Mouse (Mus musculus) embryo, embryonic 10 days (tissue): Measurements from ENCODE around the gene Cox18.
"Not testable (repeated sequence)": the region's sequence is repeated elsewhere in the genome, so short reads cannot be mapped to it uniquely, and the experiment has no call there.

ENCODE experiments used
- DNase-seq: peaks from one replicate; pipeline ENCODE4 v3.0.0-alpha.2; 2015; ENCODE audit warnings: low spot score

Gene Cox18

DNA sequence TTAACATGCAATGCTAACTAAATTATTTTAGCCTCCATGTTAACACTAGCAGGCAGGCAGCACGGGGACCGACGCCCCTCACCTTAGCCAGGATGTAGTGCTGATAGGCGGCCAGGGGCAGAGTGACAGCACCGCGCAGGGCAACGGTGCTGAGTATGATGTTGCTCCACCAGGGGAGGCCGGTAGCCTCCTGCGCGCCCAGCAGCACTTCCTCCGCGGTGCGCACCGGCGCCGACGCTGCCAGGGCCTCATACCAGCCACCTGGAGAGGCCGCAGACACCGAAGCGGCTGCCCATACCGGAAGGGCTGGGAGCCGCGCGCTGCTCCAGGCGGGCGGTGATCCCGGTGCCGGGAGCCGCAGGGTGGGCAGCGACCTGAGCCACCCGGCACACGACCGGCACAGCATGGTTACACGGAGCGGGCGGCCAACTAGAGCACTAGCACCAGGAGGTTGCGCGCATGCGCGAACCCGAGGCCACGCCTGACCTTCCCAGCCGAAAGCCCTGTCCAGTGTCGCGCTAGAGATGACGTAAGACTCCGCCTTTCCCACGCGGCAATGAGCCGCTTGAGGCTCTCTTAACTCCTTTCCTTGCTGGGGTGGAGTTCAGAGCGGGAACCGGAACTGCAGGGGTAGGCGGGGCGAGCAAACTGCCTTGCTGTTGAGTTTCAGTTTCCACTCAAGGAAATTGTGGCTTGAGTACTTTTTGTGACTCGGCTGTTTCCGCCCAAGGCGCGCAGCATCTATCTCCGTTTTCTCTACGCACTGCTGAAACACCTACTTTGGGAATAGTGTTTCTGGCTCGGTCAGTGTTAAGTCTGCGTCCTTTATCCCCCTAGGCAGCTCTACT, at the start of gene Cox18:
Gene Cox18, minus strand, starts transcription at position 468 of the 848 bp plus-strand sequence.
- peak; percentile 100 for DNase-seq

DNA sequence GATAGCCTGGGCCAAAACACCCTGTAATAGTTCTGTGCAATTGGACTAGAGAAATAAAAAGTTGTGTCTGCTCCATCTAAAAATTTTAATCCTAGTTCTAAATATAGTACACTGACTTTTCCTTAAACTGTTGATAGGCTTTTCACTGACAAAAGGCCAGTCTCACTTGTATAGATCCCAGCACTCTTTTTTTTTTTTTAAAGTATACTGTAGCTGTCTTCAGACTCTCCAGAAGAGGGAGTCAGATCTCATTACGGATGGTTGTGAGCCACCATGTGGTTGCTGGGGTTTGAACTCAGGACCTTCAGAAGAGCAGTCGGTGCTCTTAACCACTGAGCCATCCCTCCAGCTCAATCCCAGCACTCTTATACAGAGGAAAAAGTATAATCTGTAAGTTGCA, 38.4 kb upstream of the Cox18 start:
- not testable (repeated sequence) for DNase-seq

DNA sequence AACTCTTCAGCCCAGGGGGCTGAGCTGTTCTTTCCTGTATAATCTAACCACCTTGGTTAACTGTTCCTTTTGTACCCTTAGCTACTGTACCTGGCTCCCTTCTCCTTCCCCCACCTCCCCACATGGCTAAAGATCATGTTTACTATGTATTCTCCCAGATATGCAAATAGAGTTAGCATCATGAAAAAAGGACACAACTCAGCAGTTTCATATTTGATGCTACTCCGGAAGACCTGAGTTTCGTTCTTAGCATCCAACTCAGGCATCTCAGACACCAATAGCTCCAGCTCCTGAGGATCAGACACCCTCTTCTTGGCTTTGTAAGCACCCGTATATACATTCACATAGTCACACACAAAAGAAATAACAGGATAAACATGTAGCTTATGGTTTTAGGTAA, 33.2 kb upstream of the Cox18 start:
- no peak for DNase-seq

DNA sequence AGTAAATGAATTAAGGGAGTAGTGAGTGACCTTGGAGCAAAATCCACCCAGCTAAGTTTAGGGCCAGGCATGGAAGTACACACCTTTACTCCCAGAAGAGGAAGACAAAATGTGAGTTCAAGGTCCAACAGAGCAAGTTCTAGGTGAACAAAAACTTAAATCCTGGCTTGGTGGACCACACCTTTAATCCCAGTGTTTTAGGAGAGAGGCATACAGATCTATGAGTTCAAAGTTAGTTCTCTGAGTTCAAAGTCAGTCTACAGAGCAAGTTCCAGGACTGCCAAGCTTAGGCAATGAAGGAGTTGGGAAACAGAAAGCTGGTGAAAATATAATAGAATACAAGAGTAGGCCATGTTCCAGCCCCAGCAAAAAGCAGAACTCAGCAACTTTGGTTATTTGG, 23.7 kb upstream of the Cox18 start:
- DNase-seq = no peak

DNA sequence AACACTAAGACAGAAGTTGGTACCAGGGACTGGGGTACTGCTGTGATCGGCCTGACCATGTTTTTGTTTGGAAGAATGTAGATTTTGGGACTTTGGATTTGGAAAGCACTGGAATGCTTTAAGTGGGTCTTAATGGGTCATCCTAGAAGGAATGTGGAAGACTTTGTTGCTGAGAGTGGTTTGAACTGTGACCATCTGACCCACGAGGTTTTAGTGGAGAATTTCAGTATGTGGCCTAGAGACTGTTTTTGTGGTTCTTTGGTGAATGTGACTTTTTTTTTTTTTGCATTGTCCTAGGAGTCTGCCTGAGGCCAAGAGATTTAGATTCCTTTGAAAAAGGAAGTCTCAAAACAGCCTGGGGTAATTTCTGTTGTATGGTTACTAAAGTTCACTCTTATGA, 23.2 kb upstream of the Cox18 start:
- no peak for DNase-seq

DNA sequence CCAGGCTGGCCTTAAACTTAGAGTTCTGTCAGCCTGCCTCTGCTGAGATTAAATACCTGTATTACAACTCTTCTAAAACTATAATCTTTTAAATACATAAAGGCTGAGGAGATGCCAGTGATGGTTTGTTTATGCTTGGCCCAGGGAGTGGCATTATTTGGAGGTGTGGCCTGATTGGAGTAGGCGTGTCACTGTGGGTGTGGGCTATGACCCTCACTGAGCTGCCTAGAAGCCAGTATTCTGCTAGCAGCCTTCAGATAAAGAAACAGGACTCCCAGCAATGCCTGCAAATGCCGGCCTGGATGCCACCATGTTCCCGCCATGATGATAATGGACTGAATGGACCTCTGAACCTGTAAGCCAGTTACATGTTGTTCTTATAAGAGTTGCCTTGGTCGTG, 22.8 kb upstream of the Cox18 start:
- no peak for DNase-seq

DNA sequence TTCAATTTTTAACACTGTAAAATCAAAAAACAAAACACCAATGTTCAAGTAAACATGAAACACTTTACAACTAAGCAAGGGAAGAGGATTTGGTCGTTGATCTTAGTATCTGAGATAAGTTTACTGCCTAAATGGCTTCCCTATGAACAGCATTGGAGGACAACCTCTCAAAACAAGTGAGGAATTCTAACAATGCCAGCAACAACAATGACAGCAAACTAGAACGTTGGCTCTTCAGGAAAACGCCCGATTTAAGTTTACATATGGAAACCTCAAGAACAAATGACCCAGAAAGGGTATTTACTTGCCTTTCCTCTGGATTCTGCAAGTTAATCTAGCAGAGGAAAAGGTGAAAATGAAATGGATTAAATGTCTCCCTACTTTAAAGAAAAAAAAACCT, 21.6 kb upstream of the Cox18 start:
- no peak for DNase-seq

DNA sequence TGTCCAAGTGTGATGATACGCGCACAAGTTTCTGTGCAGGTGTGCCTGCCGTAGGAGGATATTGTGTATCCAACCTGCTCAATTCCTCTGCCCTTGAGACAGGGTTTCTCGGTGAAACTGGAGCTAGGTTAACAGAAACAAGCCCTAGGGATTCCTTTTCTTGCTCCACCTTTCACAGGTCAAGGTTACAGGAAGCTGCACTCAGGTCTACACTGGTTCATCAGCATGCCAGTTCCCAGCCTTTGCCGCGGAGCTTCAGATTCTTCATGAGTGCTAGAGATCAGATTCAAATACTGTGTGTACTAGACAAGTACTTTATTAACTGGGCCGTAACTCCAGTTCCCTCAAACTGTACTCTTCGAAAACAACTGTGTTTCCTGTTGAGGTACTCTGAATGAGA, 11.4 kb upstream of the Cox18 start:
- DNase-seq = no peak

DNA sequence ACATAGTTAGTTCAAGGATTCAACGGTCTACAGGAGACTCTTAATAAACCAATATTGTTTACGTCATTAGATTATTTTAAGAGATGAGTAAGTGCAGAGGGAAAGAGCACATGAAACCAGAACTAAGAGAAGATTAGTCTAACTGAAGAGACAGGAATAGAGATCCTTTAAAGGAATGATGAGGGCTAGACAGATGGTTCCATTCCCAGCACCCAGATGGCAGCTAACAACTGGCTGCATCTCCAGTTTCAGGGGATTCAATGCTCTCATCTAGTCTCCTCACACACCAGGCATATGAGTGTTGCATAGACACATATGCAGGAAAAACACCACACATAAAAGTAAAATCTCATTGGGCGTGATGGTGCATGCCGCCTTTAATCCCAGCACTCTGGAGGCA, 9.5 kb upstream of the Cox18 start:
- DNase-seq = no peak

DNA sequence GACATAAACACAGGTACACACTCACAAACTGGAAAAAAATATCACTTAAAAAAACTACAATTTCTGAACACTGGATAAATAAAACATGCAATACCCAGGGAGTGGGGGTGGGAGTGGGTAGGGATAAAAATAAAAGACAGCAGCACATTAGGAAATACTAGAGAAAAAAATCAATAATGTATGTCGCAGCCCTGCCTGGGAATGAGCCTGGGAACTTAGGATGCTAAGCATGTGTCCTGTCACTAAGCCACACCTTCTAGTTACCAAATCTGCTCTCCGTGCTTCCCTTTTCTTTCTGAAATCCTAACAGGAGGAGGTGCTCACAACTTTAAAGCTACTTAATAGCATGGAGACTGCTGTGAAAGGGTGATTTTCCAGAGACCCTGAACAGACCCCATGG, 6.0 kb upstream of the Cox18 start:
- DNase-seq = no peak

DNA sequence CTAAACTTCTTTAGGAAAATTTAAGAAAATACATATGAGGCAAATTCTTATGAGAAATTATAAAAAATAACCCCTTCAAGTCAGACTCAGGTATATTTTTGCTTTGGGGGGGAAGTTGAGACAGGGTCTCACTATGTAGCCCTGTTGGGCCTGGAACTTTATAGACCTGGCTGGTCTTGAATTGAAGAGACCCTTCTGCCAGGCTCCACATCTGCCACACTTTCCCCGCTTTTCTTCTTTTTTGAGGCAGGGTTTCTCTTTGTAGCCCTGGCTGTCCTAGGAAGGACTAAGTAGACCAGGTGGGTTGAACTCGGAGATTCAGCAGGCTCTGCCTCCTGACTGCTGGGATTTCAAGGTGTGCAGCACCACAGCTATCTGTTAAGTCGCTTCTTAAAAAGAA, 2.9 kb upstream of the Cox18 start:
- no peak for DNase-seq

DNA sequence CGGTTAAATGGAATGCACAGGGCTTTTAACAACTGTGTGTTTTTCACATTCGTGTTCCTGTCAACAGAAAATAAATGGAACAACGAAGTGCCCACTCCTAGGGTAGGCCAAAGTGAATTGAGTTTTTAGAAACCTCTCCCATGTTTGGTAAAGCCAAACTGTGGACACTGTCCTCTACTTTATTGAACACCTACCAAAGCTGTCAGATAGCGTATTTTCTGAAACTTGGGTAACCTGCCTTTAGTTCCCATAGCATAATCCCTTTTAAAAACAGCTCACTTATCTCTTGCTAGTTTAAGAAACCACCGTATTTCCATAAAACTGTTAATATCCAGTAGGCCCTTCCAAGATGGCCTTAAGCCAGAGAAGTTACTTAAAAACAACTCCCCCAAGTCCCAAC, 929 bp upstream of the Cox18 start:
- no peak for DNase-seq

DNA sequence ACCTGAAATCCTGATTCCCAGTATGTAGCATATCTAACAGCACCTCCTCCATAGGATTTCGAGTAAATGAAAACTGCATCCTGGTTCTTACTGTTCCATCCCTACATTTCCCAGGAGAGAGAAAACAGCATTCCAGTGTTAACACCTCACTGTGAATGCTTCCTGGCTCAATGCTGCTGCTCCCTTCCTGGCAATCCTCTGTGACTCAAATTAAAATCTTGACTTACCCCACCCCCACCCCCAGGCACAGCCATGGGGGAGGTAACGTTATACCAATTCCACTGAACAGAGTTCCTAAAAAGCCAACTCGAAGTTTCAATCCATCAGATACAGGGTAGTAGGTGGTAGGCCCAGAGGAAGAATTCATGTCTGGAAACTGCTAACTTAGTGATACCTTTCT, 864 bp downstream of the Cox18 start:
- DNase-seq = no peak

DNA sequence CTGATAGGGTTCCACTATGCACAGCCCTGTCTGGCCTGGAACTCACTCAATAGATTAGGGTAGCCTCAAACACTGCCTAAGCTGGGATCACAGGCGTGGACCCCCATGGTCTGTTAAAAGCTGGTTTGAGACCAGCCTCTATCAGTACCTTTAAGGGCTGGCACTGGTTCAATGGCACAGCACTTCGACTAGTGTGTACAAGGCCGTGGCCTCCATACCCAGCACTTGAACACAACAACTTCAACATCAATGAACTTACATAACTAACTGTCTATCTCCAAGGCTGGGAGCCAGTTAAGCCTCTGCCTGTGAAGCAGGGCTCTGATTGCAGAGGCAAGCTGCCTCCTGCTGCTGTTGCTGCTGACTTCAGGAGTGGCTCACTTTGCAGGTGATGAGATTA, 6.0 kb downstream of the Cox18 start:
- DNase-seq = no peak

DNA sequence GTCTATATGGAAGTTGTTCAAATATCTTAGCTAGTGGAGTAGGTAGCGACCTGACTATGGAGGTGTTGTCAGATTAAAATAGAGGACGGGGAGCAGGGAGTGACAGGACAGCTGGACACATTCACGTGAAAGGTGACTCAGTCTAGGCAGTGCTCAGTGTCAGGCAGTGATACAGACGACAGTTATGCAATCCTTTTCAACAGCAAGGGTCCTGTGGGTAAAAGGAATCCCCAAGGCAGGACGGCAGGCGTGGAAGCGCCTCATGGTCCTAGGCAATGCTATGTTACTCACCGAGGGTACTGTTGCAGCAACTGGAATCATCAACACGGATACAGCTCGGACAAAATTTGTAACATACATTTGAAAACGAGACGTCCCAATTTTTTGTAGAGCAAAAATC, 6.6 kb downstream of the Cox18 start:
- no peak for DNase-seq

DNA sequence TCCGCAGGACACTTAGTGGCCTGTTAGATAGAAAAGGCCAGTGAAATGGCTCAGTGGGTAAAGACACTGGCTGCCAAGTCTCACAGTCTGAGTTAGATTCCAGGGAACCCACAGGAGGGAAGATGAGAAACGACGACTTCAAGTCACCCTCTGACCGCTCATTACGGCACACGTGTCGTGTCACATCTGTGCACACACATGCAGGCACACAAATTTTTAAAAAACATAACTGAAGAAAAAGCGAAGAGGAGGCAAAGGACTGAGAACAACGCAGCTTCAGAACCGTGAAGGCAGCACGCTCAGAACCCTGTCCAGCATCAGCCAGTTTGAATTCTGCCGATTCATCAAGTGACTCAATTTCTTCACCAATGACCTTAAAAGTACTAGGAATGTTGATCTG, 10.4 kb downstream of the Cox18 start:
- DNase-seq = no peak

DNA sequence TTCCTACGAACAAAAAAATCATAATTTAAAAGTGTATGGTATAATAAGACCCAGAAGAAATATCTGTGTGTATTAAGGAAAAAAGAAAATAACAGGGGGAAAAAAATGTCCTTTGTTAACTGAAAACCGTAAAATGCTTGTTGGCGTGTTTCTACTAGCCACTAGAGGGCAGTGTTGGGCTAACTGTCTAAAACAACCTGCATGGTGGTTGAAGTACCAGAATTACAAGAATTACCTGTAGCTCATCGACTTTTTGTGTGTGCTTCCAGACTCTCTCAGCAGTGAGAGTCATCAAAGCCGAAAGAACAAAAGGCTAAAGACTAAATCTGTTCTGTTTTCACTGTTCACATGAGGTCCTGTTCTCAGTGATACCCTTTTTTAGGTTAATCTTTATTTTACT, 20.6 kb downstream of the Cox18 start:
- DNase-seq = peak; percentile 81

DNA sequence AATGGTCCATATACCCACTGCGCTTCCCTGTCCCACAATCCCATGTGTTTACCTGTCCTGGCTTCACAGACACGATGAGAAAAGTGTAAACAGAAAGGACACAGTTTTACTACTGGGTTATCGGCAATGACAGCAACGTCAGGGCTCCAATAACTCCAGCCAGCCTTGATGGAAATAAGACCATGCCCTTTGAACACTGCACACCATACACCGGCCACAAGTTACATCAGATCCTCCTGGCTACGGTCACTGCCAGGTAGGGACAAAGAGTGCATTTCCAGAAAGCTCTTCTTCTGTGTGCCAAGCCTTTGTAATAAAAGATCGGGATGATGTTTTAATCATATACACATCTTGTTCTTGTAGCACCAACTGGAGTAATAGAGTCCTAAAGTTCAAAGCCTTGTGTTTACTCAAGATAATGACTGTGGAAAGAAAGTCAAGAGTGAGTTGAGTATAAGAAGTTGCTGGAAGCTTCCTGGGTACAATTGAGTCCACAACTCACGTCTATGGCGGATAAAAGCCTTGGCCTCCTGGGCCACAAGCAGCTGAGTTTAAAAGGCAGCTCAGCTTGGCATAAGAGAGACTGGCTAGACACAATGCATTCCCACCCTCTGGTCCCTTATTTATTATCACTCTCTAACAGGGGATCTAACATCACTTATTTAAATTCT, 21.2 kb downstream of the Cox18 start:
- DNase-seq = no peak

DNA sequence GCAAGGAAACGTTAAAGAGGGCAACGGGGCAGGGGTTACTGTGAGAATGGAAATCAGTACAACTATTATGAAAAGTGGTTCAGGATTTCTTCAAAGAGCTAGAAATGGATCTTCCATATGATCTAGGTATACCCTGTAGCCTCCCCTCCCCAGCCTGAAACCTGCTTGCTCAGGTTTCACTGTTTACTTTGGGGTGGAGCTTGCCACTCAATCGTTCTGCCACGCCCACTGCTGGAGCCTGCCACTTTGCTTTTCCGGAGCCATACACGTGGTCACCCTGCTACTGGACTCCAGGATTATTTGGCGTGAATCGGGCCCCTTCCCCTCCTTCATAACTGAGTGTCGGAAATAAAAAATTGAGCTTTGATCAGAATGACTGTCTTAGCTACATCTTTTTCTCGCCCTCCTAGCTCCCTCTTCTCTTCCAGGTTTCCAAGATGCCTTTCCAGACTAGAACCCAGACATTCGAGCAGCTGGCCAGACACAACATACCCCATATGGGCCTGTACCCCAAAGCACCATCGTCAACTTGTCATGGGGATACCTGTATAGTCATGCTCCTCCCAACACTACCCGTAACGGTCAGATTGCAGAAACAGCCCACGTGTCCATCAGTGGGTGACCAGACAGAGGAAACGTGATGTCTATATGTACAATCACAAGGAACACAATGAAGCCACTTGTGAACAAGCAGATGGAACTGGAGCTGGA, 23.7 kb downstream of the Cox18 start:
- peak; percentile 25 for DNase-seq

DNA sequence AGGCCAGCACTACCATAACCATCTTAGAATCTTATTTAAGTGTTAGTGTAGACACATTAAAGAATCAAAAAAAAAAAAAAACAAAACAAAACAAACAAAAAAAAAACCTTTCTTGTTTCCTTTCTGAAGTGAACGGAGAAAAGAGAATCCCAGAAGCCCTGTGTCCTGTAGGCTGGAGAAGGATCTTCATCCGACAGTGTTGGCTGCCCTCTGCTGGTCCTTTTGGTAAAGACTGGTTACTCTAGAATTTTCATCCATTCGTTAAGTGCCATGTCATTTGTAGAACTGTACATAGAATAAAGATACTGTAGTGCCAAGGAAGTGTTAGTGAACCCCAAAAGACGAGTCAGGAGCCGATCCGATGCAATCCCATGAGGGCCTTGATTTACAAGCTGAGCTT, 29.0 kb downstream of the Cox18 start:
- DNase-seq = peak; percentile 75

DNA sequence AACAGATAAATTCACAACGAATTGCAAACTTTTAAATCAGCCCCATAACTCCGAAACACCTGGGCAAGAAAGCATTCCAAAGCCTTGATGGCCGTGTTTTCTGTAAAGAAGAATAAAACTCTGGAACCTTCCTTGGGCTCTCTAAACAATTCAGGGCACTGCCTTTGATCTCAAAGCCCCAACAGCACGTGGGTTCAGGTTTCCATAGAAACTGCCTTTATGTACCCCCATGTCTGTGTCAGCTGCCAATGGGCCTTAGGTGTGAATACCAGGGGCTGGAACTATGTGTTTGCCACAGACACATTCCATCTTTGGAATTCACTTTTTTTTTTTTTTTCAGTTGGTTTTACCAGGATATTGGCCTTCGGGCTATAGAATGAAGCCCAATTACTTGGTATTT, 41.0 kb downstream of the Cox18 start:
- no peak for DNase-seq

DNA sequence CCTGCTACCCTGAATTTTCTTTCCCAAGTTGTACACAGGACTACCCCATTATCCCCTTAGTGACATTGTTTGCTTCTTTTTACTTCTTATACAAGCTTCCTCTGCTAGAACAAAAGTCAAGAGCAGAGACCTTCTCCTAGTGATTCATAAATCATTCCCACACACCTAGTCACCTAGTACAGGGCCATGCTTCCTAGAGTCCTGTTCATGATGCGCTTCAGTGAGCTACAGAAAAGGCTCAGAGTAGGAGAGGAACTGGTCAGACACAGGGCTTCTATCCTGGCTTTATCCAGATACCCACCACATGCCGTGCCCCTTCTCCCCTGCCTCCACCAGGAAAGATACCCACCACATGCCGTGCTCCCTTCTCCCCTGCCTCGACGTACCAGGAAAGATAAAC, 44.7 kb downstream of the Cox18 start:
- no peak for DNase-seq

DNA sequence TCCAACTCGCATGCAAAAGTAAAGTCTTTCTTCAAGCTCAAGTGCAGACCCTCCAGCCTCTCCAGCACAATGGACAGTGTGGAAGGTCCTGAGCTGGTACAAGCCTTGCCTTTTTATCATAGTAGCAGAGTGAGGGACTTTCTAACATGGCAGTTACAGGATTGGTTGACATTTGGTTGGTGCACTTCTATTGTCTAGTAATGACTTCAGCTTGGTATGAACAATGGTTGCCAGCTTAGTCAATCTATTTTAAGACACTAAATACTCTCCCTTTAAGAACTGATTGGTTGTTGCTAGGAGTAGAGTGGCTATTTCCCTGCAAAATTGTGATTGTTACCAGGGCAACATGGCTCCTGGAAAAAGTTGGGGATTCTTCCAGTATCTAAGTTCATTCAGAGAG, 45.7 kb downstream of the Cox18 start:
- no peak for DNase-seq
